Mouse (Mus musculus) urinary bladder, postnatal 14 days (tissue): Measurements from ENCODE around the gene Hectd1.

Experiments used
- DNase-seq: peaks from one replicate; pipeline ENCODE4 v3.0.0; 2021; ENCODE audit warnings: low spot score

The Hectd1 gene

DNA sequence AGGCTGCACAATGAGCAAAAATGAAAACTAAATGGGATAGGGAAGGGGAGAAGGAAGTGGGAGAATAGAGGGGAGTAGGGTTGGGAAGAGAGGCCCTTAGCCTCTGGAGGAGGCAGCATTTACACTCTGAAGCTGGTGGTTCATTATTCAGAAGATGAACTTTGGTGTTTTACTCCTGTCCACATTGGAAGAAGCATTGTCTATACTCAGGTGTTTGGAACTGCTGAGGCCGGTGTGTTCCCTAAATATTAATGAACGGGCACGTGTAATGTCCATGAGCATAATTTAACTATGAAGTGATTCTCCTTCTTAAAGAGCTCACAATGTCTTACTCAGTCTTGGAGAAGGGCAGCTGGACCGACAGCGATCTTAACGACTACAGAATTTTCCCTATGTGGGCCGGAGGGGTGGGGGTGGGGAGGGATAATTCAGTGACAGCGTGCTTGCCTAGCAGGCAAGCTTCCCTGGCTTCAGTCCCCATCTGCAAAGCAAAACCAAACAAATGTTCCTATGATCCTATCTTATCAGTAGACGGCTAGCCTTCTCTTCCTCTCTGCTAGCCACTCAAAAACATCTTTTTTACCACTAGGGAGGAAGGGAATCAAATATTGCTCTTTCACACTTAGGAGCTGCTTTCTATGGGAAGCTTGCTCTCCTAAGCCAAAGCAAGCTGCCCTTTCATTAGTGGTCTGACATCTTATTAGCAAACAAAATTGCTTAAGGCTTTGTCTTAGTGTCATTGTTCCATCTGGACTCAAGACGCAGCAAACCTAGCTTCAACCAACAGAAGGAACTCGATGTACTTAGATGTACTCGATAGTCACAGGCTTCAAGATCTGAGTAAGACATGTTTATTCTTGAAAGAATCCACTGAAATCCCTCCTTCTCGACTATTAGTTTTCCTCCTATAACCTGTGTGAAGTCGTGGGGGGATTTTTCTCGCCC lies 14.5 kb upstream of the Hectd1 start:
- peak; percentile 13 for DNase-seq

DNA sequence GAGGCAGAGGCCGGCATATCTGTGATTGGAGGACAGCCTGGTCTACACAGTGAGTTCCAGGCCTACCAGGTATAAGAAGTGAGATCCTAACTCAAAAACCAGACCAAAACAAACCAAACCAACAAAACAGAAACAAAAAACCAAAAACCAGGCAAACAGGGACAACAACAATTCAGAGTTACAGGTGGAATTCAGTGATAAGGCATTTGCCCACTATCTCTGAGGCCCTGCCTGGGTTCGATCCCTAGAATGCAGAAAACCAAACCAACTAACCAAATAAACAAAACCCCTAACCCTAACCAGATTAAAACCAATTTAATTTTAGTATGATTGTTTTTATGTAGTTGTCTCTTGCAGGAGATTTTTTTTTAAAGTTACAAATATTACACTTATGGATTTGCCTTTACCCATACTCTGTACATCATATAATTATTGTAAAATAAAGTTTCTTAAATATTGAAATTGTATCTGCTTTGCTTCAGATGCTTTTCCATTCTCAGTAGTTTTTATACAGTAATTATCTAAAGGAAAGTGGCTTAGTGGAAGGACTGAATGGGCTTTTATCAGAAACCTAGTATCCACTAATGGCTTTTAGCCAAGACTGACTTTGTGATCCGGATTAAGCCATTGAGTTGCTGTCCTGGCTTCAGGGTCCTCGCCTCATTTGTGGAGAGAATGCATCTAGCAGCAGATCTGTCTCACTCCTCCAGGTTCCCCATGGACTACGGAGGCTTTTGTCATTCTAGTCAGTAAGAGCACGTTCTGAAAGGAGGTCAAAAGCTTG lies 12.9 kb upstream of the Hectd1 start:
- DNase-seq = no peak

GRCm38 (mm10) chr12:51839856-51840255 lies 10.5 kb upstream of the Hectd1 start:
- no peak for DNase-seq

GRCm38 (mm10) chr12:51835219-51835618 lies 5.9 kb upstream of the Hectd1 start:
- no peak for DNase-seq

- no peak for DNase-seq
These were observed 2.6 kb upstream of the Hectd1 start for GRCm38 (mm10) chr12:51831931-51832330.

- DNase-seq = no peak
These were observed 2.0 kb upstream of the Hectd1 start for GRCm38 (mm10) chr12:51831296-51831695.

DNA sequence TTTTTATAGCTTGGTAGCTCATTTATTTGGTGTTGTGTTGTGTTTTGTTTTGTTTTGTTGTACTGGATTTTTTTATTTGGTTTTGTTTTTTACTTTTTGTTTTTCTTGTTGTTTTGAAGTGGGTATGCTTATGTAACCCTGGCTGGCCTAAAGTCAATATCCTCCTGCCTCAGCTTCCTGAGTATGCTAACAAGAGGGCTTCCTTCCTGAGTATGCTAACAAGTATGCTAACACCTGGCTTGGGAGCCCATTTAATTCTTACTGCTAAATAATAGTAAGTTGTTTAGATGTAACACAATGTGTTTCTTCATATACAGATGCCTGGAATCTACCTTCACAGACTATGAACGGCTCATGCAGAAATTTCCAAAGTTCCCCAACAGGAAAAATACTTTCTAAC lies 1.3 kb upstream of the Hectd1 start:
- DNase-seq = no peak

DNA sequence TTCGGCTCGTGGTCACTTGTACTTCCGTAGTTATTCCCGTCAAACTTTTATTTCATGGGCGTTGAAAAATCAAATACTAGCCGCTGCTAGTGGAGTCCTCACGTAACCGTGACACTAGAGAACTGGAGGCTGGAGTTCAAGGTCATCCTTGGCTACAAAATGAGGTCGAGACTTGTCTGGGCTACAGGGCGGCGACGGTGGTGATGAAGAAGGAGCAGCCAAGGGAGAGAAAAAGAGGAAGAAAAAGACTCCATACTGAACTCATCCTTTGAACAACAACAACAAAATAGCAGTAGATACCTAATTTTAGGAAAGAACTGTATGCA lies 704 bp upstream of the Hectd1 start:
- no peak for DNase-seq

GRCm38 (mm10) chr12:51828716-51829289 lies 533 bp downstream of the Hectd1 start:
- DNase-seq = peak; percentile 62

DNA sequence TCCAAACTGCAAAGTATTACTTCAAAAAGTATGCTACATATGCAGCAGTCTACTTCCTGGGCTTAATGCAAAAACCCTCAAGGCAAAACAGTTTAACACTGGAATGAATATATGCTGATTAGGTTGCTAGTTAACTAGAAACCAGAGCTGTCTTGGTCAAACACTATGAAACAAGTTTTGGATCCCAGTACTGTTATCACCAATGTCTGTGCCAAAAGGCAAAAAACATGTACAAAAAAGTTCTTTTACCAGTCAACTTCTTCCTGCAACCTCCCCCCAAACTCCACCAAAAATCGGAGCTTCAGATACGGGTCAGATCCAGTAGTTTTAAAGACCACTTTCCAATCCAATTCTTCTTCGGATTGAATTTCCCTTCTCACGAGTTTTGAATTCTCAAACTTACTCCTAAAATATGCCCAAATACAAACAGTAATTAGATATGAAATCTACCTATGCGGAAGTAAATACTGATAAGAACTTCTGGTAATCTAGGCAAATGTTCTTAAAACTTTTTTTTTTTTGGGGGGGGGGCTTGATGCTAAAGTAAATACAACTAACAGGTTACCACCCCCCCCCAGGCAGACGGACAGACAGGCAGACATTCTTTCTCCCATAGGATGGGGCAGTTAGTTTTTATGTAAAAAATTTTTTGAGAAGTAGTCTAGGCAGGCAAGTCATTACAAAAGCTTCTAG lies 1.2 kb downstream of the Hectd1 start:
- DNase-seq = no peak

DNA sequence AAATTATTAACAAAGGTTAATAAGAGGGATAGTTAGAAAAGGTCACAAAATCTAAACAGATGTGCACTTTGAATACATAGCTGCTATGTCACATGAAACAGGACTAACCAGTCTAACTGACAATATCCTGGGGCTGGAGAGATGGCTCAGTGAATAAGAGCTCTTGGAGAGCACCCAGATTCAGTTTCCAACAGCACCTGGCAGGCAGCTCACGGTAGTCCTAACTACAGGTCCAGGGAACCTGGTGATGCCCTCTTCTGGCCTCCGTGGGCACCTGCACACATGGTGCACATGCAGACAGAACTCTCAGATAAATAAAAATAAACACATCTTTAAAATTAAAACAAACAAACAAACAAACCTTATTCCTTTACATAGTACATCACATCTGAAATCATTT lies 4.0 kb downstream of the Hectd1 start:
- DNase-seq = no peak

GRCm38 (mm10) chr12:51823311-51823710 lies 6.0 kb downstream of the Hectd1 start:
- DNase-seq = no peak

DNA sequence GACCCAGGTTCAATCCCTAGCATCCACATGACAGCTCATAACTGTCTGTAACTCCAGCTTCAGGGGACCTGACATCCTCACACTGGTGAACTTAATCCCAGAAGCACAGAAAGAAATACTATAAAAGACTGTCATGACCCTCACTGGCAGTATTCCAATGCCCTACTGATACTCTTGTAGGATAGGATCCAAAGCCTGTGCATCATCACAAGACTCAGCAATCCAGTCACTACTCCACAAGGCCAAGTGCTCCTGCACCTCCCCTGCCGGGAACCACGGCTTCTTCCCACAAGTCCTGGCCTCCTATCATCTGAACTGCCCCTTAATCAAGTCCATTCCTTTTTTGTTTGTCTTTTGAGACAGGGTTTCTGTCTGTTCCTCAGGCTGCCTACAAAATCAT lies 6.5 kb downstream of the Hectd1 start:
- DNase-seq = no peak

DNA sequence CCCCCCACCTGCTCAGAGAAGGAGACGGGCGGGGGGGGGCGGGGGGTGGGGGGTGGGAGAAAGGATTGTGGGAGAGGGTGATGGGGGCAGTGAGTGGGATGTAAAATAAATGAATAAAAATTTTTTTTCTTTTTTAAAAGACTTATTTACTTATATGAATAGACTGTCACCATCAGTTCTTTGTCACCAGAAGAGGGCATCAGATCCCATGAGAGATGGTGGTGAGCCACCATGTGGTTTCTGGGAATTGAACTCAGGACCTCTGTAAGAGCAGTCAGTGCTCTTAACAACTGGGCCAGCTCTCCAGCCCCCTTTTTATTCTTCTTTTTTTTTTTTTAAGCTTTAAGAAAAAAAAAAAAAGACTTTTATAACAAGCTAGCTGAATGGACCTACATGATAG lies 7.1 kb downstream of the Hectd1 start:
- no peak for DNase-seq

DNA sequence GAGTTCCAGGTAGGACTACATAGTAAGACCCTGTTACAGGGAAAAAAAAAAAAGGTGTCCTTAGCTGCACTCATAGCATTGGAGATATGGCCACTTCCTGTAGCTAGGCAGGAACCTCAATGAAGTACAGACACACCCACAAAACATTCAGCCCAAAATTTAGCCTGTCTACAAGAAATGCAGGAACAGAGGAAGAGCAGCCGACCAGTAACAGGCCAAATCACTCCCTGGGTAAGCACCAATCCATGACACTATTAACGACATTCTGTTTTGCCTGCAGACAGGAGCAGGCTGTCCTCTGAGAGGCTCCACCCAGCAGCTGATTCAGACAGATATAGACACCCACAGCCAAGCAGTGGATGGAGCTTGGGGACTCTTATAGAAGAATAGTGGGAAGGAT lies 8.1 kb downstream of the Hectd1 start:
- peak; percentile 32 for DNase-seq

- DNase-seq = no peak
These were observed 9.3 kb downstream of the Hectd1 start for GRCm38 (mm10) chr12:51819951-51820498.

DNA sequence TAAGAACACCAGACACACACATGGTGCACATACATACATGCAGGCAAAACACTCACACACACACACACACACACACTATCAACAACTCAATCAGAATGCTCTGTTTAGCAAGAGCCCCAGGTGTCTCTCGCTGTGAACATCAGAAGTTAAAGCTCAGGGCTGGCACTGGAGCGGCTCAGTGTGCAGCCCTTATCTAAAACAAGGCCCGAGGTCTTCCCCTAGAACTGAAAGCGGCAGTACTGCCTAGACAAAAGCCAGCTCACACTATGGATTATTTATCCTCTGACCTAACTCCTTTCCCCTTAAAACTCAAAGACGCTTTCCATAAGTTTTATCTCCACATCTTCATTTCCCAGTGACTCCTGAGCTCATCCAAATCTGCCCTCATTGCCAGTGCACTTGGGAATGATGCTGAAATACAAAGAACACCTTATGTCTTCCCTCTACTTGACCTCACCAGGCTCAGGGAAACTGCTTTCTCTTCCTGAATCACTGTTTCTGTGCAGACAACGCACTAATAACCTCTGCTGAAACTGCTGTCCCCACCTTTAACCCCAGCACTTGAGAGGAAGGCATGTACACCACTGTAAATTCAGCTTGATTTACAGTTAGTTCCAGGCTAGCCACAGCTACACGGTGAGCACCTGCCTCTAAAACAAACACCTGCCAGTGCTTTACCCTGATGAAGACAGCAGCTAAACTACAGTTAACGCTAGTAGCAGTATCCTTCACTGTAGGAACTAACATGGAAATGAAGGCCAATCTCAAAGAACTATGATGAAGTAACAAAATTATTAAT lies 11.3 kb downstream of the Hectd1 start:
- DNase-seq = no peak

- no peak for DNase-seq
These were observed 17.8 kb downstream of the Hectd1 start for GRCm38 (mm10) chr12:51811388-51812140.

- DNase-seq = no peak
These were observed 18.8 kb downstream of the Hectd1 start for GRCm38 (mm10) chr12:51810564-51810963.

DNA sequence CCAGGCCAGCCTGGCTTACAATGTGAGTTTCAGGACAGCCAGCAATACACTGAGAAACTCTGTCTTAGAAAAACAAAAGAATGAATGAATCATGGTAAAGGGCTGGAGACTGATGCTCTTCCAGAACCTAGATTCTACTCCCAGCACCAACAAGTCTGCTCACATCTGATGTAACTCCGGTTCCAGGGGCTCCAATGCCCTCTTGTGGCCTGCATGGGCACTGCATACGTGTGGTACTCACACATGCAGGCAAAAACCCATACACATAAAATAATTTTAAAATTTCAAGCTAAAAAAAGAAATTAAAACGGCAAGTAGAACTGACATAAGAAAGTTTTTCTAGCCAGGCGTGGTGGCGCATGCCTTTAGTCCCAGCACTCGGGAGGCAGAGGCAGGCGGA lies 44.5 kb downstream of the Hectd1 start:
- DNase-seq = no peak
